Mouse (Mus musculus) ovary, postnatal 10 days (tissue): Measurements from ENCODE around the gene Asb16.
A peak's percentile ranks its signal among the peaks of the same experiment; 100 is the strongest.

Experiments
- DNase-seq: peaks from one replicate; pipeline ENCODE4 v3.0.0; 2022; ENCODE audit warnings: low spot score

Asb16 gene

GRCm38 (mm10) chr11:102310768-102311695, 42.5 kb downstream of the Asb16 start:
- no peak for DNase-seq

- DNase-seq = no peak
These were observed 43.4 kb downstream of the Asb16 start for GRCm38 (mm10) chr11:102311966-102312365.

- DNase-seq = no peak
These were observed 44.0 kb downstream of the Asb16 start for GRCm38 (mm10) chr11:102312586-102312985.

- no peak for DNase-seq
These were observed 45.8 kb downstream of the Asb16 start for GRCm38 (mm10) chr11:102314321-102314720.

GRCm38 (mm10) chr11:102315690-102316571, 47.4 kb downstream of the Asb16 start:
- DNase-seq = no peak

- peak; percentile 77 for DNase-seq
These were observed 48.2 kb downstream of the Asb16 start for GRCm38 (mm10) chr11:102316572-102317297.

- peak; percentile 33 for DNase-seq
These were observed 48.9 kb downstream of the Asb16 start for GRCm38 (mm10) chr11:102317298-102317900.

GRCm38 (mm10) chr11:102317901-102318575, 49.5 kb downstream of the Asb16 start:
- peak; percentile 55 for DNase-seq

GRCm38 (mm10) chr11:102318576-102319409, 50.2 kb downstream of the Asb16 start:
- DNase-seq = no peak

- DNase-seq = peak; percentile 63
These were observed 50.9 kb downstream of the Asb16 start, which contains the start of gene Ubtf for GRCm38 (mm10) chr11:102319410-102319792. Gene Ubtf, minus strand, starts transcription at chr11:102319742.

- peak; percentile 59 for DNase-seq
These were observed 51.6 kb downstream of the Asb16 start for GRCm38 (mm10) chr11:102319941-102320685.

- DNase-seq = peak; percentile 50
These were observed 52.1 kb downstream of the Asb16 start for GRCm38 (mm10) chr11:102320686-102321005.

GRCm38 (mm10) chr11:102321931-102322330, 53.4 kb downstream of the Asb16 start:
- DNase-seq = no peak

- no peak for DNase-seq
These were observed 55.0 kb downstream of the Asb16 start for GRCm38 (mm10) chr11:102323516-102323915.

- no peak for DNase-seq
These were observed 58.7 kb downstream of the Asb16 start for GRCm38 (mm10) chr11:102327250-102327649.

GRCm38 (mm10) chr11:102327839-102328238, 59.3 kb downstream of the Asb16 start:
- no peak for DNase-seq
